Mouse (Mus musculus) neutrophil, adult 5-6 weeks (primary cell): ENCODE data around the gene Ubtd1. TPM values are rescaled to one million over a fixed set of nuclear protein-coding genes. Genes with fewer than 3 reads are reported as not detected.
"Not testable (repeated sequence)": the region's sequence is repeated elsewhere in the genome, so short reads cannot be mapped to it uniquely, and the experiment has no call there.

ENCODE experiments used
- ATAC-seq: fragments of 151-379, 151-347 bp; 2 replicates; pipeline ENCODE4 v1.8.0; 2017; ENCODE audit warnings: mild to moderate bottlenecking, moderate TSS enrichment; ENCODE audit not compliant: insufficient number of reproducible peaks, poor library complexity, low FRiP score, severe bottlenecking; ENCODE audit errors: extremely low read depth
- total RNA-seq: library from RNA; stranded (forward); fragments of 200-1000 nt; gene quantifications from 2 replicates; pipeline ENCODE4 v1.2.3, GENCODE M21; 2017

Ubtd1 gene
- total RNA-seq, 1 experiment from 2014 or later: 8.6 TPM

DNA sequence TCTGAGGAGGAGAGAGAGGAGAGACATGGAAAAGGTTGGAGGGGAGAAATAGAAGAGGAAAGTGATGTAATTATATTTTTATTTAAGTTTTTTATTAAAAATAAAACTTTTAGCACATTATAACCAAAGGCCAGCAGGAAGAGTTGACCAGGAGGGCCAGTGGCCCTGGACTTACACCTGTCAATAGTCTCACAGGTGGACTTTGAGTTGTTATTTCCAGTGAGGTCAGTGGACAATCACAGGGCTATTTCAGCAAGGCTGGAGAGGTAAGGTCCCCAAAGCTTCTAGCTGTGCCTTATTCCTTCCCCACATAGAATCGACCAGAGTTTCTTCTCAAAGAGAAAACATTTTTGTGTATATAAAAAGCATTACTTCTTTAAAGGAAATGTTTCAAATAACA is 68.7 kb downstream of the Ubtd1 start:
- ATAC-seq: no peak

DNA sequence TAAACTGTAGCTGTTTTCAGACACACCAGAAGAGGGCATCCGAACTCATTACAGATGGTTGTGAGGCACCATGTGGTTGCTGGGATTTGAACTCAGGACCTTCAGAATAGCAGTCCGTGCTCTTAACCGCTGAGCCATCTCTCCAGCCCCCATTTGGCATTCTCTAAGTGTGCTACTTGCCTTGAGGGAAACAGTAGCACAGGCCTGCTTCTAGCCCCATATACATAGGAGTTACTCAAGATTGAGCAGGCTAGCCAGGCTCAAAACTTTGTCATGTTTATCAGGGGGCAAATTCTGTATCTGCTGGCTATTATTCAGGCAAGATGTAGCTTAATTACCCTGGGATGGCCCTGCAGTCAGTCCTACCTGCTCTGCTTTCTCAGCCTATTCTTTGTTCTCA is 69.8 kb downstream of the Ubtd1 start:
- no peak for ATAC-seq

DNA sequence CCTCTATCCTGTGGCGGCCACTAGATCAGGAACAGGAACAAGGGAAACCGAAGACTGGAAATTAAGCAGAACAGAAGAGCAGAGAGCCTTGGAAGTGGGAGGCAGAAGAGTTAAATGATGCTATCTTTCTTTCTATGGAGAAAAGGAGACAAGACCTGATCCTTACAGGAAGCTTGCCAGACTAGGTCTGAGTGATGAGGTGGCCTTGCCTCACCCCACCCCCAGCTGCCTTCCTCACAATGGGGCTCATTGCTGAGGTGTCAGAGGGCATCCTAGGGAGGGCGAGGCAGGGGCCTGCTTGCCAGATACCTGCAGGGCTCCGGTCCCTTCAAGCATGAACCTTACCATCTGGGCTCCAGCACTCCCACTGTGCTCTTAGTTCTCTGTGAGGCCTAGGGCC is 70.4 kb downstream of the Ubtd1 start, which contains the start of gene 4933411K16Rik:
4933411K16Rik (plus strand) TSS at position 301 of the 400 bp plus-strand sequence.
- ATAC-seq: no peak

DNA sequence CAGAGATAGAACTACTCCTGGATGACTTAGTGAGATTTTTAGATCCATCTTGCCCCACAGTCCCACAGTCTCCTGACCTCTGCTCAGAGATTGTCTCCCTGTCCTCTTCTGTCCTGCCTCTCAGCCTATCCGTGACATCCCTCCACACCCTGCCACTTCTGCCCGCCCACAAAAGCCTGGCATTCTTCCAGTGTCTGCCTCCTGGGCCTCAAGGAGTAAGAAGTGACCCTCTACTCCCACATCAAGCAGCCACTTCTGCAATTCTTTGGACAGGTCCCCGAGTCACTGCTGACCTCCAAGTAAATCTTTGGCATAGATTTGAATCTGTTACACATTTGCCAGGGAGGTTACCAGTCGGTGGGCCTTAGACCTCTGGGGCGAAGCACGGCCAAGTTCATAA is 72.7 kb downstream of the Ubtd1 start:
- no peak for ATAC-seq

DNA sequence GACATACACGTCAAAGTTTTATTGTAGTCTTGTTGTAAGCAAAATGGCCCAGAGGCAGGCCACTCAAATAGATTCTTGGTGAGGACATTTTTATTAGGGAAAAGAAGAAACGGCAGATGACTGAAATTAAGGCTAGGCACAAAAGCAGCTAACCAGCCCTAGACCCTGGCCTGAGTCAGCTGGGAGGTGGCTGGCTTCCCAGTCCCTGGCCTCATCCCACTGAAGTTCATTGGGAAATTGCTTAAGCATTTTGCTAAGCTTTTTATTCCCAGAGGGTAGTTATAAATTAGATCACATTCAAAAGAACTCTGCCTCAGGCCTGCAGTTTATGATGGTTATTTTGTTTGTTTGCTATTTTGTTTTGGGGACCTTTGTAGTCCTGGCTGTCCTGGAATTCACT is 74.3 kb downstream of the Ubtd1 start:
- no peak for ATAC-seq

DNA sequence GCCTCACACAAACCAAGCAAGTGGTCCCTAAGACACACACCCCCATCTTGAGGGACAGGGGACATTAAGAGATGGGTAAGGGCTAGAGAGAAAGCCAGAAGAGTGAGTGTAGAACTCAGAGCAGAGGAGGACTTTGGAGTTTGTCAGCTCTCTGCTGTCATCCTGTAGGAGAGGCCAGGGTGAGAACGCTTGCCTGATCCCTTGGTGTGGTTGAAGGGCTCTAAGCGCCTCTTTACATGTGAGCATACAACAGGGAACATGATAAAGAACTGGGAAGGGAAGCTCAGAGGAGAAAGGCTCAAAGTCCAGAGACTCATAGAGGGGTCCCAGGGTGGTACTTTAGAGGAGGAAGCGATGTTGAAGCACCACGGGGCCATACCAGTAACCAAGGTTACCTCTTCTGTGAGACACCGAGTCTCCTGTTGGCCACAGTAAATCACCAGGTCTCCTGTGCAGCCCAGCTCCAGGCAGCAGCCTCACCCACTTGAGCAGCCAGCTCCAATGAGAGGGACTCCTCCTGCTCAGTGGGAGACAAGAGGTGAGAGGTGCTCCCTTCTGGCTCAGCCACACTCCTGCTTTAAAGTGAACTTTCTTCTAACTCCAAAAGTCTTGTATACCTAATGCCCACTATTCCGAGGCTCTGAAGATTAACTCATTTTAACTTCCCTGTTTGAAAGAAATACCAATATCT is 75.3 kb downstream of the Ubtd1 start:
- no peak for ATAC-seq

DNA sequence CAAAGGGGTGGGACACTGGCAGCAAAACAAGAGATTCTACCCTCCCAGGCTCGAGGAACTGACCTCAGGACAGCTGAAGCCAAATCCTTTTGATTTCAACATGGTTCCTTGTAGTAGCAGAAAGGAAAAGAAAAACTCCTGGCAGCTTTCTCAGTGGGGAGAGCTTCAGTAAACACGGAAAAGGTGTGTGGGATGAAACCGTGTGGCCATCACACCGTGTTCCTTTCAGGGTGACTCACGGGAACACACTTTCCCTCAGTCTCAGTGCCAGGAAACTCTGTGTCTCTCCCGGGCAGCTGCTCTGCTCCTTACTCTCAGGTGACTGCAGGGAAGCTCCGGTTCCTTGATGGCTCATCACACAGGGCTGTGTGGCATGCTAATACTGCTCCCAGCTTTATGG is 76.9 kb downstream of the Ubtd1 start:
- ATAC-seq: no peak

DNA sequence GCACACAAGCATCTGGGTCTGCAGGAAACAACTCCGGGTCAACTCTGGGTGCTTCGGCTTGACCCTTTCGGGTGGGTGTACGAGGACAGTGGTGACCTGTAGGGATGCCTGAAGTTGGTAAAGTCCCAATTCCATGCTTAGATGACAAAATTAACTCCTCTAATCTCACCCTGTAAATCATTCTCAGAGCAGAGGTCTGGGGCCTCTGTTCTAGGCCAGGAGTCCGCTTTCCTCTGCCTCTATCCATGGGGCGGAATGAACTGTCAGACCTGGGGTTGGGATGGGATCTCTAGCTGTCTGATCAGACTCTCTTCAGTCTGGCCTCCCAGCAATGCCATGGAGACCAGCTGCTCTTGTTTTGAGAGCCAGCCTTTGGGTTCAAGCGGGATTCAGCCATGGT is 79.9 kb downstream of the Ubtd1 start:
- ATAC-seq: no peak

DNA sequence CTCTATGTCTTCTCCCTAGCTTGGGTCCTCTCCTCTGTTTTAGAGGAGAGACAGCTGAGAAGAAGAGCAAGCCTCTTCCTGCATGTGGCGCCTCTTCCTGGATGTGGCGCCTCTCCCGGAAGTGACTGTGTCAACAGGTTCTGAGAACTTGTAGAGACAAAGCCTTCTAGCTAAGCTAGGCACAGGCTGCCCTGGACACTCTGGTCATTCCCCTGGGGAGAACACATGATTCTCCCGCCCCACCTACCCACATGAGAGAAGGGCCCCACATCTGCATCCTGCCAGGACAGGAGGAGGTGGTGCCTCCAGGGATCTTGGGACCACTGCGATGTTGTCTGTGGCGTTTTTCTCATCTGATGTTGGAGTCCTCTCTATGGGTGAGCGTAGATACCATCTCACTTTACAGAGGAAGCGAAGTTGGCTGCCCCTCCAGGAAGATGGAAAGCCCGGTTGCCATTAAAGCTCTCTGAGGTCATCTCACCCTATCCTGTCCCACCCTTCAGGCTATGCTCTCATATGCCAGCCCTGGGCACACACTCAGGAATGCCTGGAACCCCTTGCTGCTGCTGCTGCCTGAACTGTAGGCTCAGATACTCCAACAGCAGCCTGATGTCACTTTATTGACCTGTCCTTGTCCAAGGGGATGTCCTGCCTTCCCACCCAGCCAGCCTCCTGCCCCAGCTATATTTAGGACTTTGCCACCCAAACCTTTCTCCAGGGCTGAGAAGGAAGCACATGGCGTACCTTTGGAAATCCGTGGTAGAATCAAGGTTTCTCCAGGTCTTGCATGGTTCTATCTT is 87.1 kb downstream of the Ubtd1 start:
- no peak for ATAC-seq

DNA sequence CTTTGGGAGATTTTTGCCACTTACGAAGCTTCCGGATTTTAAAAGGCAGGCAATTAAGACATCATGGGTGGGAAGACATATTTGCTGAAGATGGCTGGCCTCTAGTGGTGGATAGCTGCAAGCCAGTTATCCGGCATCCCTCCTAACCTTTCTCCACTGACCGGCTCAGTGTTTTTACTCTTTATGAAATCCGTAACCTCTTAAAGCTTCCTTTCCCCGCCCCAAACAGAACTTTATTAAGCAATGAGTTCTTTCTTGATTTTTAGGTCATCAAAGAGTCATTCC is 87.6 kb downstream of the Ubtd1 start:
- no peak for ATAC-seq

DNA sequence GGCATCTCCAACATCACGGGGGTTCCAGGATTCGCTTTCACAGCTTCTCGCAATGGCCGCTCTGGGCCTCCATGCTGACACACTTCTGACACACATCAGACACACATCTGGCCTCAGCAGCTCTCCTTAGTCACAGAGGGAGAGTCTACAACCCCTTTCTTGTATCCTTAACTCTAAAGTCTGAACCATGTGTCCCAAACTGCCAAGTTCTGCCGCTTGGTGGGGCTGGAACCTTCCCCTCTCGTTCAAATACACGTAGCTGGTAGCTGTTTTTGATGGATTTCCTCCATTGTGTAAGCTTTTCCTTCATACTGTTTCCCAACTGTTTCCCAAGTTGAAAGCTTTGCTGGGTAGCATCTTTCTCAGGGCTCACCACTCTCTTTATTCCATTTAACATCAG is 89.7 kb downstream of the Ubtd1 start:
- ATAC-seq: no peak

DNA sequence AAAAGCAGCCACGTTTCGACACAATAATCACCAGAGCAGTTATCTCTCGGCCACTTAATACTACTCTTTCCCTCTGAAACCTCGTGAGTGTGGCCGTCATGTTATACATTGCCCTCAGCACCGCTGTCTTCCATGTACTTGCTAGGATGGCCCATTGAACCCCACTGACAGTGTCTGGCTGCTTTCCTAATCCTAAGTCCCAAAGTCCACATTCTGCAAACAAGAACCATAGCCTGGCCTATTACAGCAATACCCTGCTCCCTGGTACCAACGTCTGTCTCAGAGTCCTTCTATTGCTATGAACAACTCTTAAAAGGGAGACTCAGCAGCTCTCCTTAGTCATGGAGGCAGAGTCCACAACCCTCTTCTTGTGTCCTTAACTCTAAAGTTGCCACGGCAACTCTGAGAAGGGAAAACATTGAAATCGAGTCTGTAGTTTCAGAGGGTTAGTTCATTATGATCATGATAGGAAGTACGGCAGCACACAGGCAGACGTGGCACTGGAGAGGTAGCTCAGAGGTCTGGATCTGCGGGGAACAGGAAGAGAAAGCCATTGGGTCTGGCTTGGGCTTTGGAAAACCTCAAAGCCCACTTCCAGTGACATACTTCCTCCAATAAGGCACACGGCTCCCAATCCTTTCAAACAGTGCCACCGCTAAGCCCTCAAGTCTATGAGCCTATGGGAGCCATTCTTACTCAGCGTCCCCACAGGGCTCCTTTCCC is 90.5 kb downstream of the Ubtd1 start:
- ATAC-seq: no peak

DNA sequence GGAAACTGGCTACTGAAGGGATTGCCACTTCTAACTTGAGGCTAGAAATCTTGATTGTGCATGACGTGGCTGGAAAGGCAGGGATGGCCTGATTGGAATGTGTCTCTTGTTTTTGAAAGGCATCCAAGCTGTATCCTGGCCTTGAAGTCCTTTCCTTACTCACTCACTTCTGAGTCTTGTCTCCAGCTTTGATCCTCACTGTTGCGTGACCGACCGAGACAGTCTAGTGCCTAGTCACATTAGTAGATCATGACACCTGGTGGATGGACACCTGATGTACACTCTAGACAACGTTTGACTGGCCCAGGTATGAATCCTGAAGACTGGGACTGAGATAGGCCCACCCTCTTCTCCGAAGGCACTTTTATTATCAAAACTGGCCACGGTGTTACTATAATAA is 91.2 kb downstream of the Ubtd1 start:
- no peak for ATAC-seq

DNA sequence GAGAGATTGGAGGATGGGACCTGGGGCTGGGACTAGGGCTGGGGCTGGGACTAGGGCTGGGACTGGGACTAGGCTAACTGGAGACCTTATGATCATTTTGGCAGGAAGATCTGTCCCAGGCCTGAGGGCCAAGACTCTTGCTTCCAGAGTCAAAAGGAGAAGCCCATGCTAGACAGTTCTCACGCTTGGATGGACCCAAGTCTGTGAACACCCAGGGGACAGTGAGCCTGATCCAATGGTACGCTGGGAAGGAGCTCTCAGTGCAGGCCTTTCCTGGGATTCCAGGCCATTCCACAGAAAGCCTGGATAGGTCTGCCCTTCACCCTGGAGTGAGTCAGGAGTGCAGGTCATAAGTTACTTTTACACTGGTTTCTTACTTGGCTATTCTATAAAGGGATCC is 93.5 kb downstream of the Ubtd1 start:
- ATAC-seq: no peak

DNA sequence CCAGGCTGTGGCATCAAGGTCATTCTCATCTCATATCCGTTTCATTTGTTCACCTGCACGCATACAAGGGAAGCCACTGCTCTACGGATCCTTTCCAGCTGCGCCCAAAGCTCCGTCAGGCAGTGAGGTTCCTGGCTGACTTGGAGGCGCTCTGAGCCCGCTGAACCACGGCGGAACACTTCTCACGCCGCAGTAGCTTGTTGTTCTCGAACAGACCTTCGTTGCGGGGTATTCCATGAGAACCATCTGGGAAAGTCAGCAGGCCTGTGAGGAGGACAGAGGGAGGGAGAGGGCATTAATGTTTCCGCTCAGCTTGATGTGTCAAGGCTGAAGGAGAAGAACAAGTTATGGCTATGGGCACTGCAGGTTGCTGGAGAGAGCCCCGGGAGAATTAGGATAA is 94.4 kb downstream of the Ubtd1 start:
- ATAC-seq: no peak

DNA sequence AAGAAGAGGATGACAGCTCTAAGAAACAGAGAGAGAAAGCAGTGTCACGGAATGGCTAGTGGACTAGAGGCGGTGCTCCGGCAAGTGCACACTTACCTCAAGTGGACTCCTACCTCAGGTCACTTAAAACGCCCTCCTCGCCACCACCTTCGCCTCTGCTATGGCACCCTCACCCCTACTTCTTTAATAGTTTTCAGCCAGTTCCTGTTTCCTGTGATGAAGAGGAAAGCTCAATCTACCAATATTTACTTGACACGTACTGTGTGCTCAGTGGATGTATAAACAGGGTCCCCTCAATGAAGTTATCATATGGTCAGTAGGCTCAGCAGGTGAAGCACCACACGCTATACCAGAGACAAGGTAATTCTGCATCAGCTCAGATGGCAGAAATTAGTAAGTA is 97.0 kb downstream of the Ubtd1 start:
- no peak for ATAC-seq

DNA sequence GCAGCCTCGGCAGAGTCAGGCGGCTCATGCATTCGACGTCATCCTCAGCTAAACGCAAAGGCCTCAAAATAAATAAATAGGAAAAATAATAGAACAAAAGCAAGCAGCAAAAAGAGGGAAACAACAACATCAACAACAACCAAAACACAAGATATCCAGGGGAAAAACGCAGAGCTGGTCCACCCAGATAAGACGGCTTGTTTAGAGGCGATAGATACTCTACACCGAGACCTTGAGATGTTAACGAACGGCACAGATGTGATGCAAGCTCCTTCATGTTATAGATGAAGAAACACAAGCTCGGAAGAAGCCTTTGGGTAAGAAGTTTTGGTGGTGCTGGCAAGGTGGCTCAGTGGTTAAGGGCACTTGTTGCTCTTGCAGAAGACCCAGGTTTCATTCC is 97.4 kb downstream of the Ubtd1 start:
- no peak for ATAC-seq

DNA sequence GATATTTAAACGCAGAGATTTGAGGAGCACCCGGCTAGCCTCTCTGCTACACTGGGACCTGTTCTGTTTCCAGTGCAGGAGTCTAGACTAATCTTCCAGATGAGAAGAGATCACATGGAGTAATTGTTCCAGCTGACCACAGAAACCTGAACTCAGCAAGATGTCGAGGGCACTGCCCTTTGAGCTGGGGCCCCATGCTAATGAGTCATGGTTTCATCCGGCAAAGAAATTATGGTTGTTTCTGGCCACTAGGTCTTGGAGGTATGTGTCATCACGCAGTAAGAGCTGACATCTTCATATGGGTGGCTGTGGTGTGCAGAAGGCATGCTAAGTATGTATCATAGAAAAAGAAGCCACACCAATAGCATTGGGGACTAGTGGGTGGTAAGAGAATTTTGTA is 98.4 kb downstream of the Ubtd1 start:
- ATAC-seq: no peak

DNA sequence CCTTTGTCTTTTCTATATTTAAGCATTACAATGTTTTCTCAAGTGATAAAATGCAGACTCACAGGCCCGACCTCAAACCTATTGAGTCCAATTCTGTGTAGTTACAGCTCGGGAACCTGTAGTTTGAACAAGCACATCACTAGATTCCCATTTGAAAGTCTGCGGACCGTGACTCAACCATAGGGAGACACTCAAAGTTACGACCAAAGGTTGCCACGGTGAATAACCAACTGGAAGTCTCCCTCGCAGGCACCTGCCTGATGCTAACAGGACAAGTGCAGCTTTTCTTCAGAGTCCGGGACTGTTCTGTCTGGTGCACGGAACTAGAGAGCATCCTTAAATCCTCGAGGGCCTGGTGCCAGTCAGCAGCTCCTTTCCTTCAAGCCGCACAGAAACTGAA is 98.9 kb downstream of the Ubtd1 start:
- no peak for ATAC-seq

DNA sequence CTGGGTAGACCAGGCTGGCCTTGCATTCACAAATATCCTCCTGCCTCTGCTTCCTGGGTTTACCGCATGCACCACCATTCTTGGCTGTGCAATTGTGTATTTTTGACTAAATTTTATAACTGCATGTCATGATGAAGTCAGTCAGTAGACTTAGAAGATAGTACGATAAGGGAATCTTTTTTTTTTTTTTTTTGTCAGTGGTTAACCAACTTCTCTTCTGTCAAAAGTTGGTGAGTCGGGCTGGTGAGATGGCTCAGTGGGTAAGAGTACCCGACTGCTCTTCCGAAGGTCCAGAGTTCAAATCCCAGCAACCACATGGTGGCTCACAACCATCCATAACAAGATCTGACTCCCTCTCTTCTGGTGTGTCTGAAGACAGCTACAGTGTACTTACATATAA is 100.0 kb downstream of the Ubtd1 start:
- ATAC-seq: not testable (repeated sequence)
